Mouse (Mus musculus): ENCODE results near the gene Clca1. TPM values are rescaled to one million over a fixed set of nuclear protein-coding genes. Genes with fewer than 3 reads are reported as not detected.

The Clca1 gene
- not detected in 2 replicates for polyA plus RNA-seq (2021; fragmentation: Nextera tagmentation)
- long read RNA-seq, experiment 1 = 0 reads
- long read RNA-seq, experiment 2 = 0 reads

DNA sequence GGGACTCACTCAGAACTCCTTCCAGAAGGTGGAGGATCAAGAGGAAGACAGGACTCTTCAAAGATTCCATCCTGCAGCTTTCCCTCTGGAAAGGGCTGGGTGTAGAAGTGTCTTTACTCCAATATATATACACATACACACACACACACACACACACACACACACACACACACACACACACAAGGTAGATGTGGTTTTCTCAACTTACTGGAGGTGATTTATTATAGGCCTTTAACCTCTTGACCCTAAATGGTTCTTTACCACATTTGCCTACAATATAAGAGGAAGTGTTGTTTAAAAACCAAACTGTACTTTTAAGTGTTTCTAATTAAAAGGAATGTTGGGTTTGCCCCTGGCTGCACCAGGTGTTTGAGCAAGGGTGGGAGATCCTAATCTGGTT is at the start of gene Clca1:
Gene Clca1, minus strand, starts transcription at position 101 of the 400 bp plus-strand sequence.

GRCm38 (mm10) chr3:144974945-144975344 is 57.6 kb downstream of the Clca1 start, which contains the start of gene Clca4a:
Clca4a (minus strand) TSS chr3:144975045.

Other genes starting within 250 kb of the Clca1 start
- gene Clca3a2, start 213.3 kb downstream of the Clca1 start, polyA plus RNA-seq (2021; fragmentation: Nextera tagmentation) = 0.14 TPM in 1 of 2 replicates, not detected in the other
- gene Clca3b, start 183.4 kb downstream of the Clca1 start, polyA plus RNA-seq (2021; fragmentation: Nextera tagmentation) = not detected in 2 replicates
- not detected in 2 replicates for gene Clca4b, start 100.2 kb downstream of the Clca1 start, polyA plus RNA-seq (2021; fragmentation: Nextera tagmentation)
- not detected in 2 replicates for gene Clca4a, start 57.7 kb downstream of the Clca1 start, polyA plus RNA-seq (2021; fragmentation: Nextera tagmentation)
- gene Clca2, start 66.7 kb upstream of the Clca1 start, polyA plus RNA-seq (2021; fragmentation: Nextera tagmentation) = not detected in 2 replicates
- gene Odf2l, start 85.8 kb upstream of the Clca1 start, polyA plus RNA-seq (2021; fragmentation: Nextera tagmentation) = 4.1 and 4.7 TPM in 2 replicates

Measured in layer of hippocampus, adult 6 months (tissue).